Mouse (Mus musculus) forebrain, embryonic 12.5 days (tissue): Measurements from ENCODE around the gene Cxcr5. TPM values are rescaled to one million over a fixed set of nuclear protein-coding genes. Genes with fewer than 3 reads are reported as not detected.
A peak's percentile ranks its signal among the peaks of the same experiment; 100 is the strongest.

Source experiments
- ATAC-seq: fragments of 200-750 bp; cut with Nextera tagmentation; 2 replicates; pipeline ENCODE4 v1.8.0; 2017; ENCODE audit warnings: moderate TSS enrichment; ENCODE audit not compliant: low FRiP score
- H3K27ac ChIP-seq: fragments of 300-500 bp; sonication (generic); 2 replicates; pipeline ENCODE4 v1.5.1; 2016; ENCODE audit warnings: mild to moderate bottlenecking
- H3K27me3 ChIP-seq: fragments of 300-500 bp; sonication (generic); 2 replicates; pipeline ENCODE4 v1.6.1; 2016; ENCODE audit warnings: mild to moderate bottlenecking
- H3K36me3 ChIP-seq: fragments of 300-500 bp; sonication (generic); replicated peaks from 2 replicates; pipeline ENCODE4 v1.6.1; 2016; ENCODE audit warnings: mild to moderate bottlenecking
- H3K4me1 ChIP-seq: fragments of 300-500 bp; sonication (generic); 2 replicates; pipeline ENCODE4 v1.6.1; 2016
- H3K4me2 ChIP-seq: fragments of 300-500 bp; sonication (generic); 2 replicates; pipeline ENCODE4 v1.6.1; 2016; ENCODE audit warnings: mild to moderate bottlenecking, moderate library complexity
- H3K4me3 ChIP-seq: fragments of 300-500 bp; sonication (generic); replicated peaks from 2 replicates; pipeline ENCODE4 v1.5.1; 2016; ENCODE audit warnings: mild to moderate bottlenecking
- H3K9ac ChIP-seq: fragments of 300-500 bp; sonication (generic); 2 replicates; pipeline ENCODE4 v1.6.1; 2016; ENCODE audit warnings: mild to moderate bottlenecking
- H3K9me3 ChIP-seq: fragments of 300-500 bp; sonication (generic); 2 replicates; pipeline ENCODE4 v1.6.1; 2016
- WGBS: fragments of 180-500 bp; shearing (Covaris S2); methylation state at CpG from one replicate; pipeline ENCODE4 v1.1.7; 2016; 5-methylcytosine and 5-hydroxymethylcytosine counted together
- polyA plus RNA-seq: library from polyadenylated mRNA; unstranded; fragments of >200 nt; fragmentation: Nextera tagmentation; extraction: Ambion mirVana; gene quantifications from 2 replicates; pipeline ENCODE4 v1.2.1, GENCODE M21; 2016

Gene Cxcr5
- polyA plus RNA-seq, 1 experiment from 2014 or later = 0.27 TPM

- no peak for ATAC-seq
- WGBS = 0% methylated on average over 4 of the region's 4 CpGs
- no peak overlapping the region for H3K4me3 ChIP-seq
Measured at GRCm38 (mm10) chr9:44502006-44502405, 59.7 kb downstream of the Cxcr5 start.

GRCm38 (mm10) chr9:44501206-44501879, 60.3 kb downstream of the Cxcr5 start:
- H3K27me3 ChIP-seq = peaks cover 12% of the 10 kb centered on the region
- no peak for ATAC-seq
- peaks cover 68% of the 10 kb centered on the region for H3K4me1 ChIP-seq
- H3K36me3 ChIP-seq = peaks cover 41% of the 10 kb centered on the region
- WGBS = 45% methylated on average over 10 of the region's 10 CpGs
- H3K27ac ChIP-seq = peak overlapping the region; percentile 43; the same call in 1 of the 2 replicates
- peak overlapping the region; percentile 13; the same call in 1 of the 2 replicates for H3K4me2 ChIP-seq
- H3K4me3 ChIP-seq = no peak overlapping the region
- no peaks in the 10 kb centered on the region for H3K9me3 ChIP-seq
- no peak overlapping the region for H3K9ac ChIP-seq

More at GRCm38 (mm10) chr9:44502006-44502405, 59.7 kb downstream of the Cxcr5 start:
- peak overlapping the region; percentile 43; the same call in 1 of the 2 replicates for H3K27ac ChIP-seq
- H3K9ac ChIP-seq = no peak overlapping the region
- H3K27me3 ChIP-seq = peaks cover 12% of the 10 kb centered on the region
- peak overlapping the region; percentile 13; the same call in 1 of the 2 replicates for H3K4me2 ChIP-seq
- H3K9me3 ChIP-seq = no peaks in the 10 kb centered on the region
- H3K36me3 ChIP-seq = peaks cover 48% of the 10 kb centered on the region
- peaks cover 61% of the 10 kb centered on the region for H3K4me1 ChIP-seq

- no peak for ATAC-seq
- Histone ChIP-seq H3K4me1 (peaks cover 67% of the 10 kb centered on the region), H3K27ac (peak overlapping the region; percentile 94; the same call in 1 of the 2 replicates), H3K9ac (no peak overlapping the region), H3K36me3 (peaks cover 35% of the 10 kb centered on the region), H3K9me3 (no peaks in the 10 kb centered on the region), H3K27me3 (peaks cover 12% of the 10 kb centered on the region), H3K4me2 (no peak overlapping the region; the same call in 1 of the 2 replicates), H3K4me3 (no peak overlapping the region)
- 54% methylated on average over 8 of the region's 8 CpGs for WGBS
Measured at GRCm38 (mm10) chr9:44500638-44501175, 61.0 kb downstream of the Cxcr5 start.

DNA sequence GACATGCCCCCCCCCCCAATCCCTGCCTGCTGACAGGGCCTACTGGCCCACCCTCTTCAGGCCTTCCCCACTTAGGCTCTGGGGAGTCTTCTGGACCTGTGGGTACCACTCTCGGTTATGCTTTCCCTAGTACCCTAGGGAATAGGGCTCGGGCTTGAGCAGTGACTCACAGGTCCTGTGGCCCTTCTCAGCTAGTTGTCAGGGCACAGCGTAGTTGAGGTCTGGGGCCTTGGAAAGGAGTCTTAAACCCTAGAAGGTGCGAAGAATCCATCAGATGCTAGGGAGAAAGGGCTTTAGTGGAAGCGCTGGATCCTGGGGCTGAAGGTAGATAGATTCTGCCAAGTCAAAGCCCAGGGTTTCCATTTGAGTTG, 61.5 kb downstream of the Cxcr5 start:
- WGBS = 23% methylated on average over 5 of the region's 5 CpGs
- H3K4me2 ChIP-seq = peak overlapping the region; percentile 81
- ATAC-seq = no peak
- peaks cover 70% of the 10 kb centered on the region for H3K4me1 ChIP-seq
- peak overlapping the region; percentile 94 for H3K27ac ChIP-seq
- H3K9me3 ChIP-seq = no peaks in the 10 kb centered on the region
- peaks cover 12% of the 10 kb centered on the region for H3K27me3 ChIP-seq
- H3K36me3 ChIP-seq = peaks cover 29% of the 10 kb centered on the region
- peak overlapping the region; percentile 66 for H3K9ac ChIP-seq
- peak overlapping the region; percentile 43 for H3K4me3 ChIP-seq

GRCm38 (mm10) chr9:44499356-44500162, 62.1 kb downstream of the Cxcr5 start:
- Histone ChIP-seq H3K36me3 (peaks cover 26% of the 10 kb centered on the region), H3K27me3 (peaks cover 12% of the 10 kb centered on the region), H3K4me2 (peak overlapping the region; percentile 81), H3K27ac (peak overlapping the region; percentile 94), H3K9me3 (no peaks in the 10 kb centered on the region), H3K4me1 (peaks cover 72% of the 10 kb centered on the region), H3K9ac (peak overlapping the region; percentile 66), H3K4me3 (peak overlapping the region; percentile 43)
- WGBS = 4% methylated on average over 19 of the region's 20 CpGs
- peak; percentile 25 for ATAC-seq

- Histone ChIP-seq H3K27ac (peak overlapping the region; percentile 94), H3K4me1 (peaks cover 81% of the 10 kb centered on the region), H3K4me2 (peak overlapping the region; percentile 81), H3K27me3 (peaks cover 12% of the 10 kb centered on the region), H3K4me3 (peak overlapping the region; percentile 43), H3K9ac (peak overlapping the region; percentile 66), H3K36me3 (peaks cover 25% of the 10 kb centered on the region), H3K9me3 (no peaks in the 10 kb centered on the region)
- peak; percentile 84 for ATAC-seq
- WGBS = 0% methylated on average over 59 of the region's 59 CpGs
Measured at GRCm38 (mm10) chr9:44498421-44499355, 63.0 kb downstream of the Cxcr5 start.

- Histone ChIP-seq H3K27ac (peak overlapping the region; percentile 94), H3K9ac (peak overlapping the region; percentile 66; the same call in 1 of the 2 replicates), H3K4me2 (peak overlapping the region; percentile 81), H3K4me3 (peak overlapping the region; percentile 43), H3K4me1 (peaks cover 89% of the 10 kb centered on the region), H3K9me3 (no peaks in the 10 kb centered on the region), H3K27me3 (peaks cover 12% of the 10 kb centered on the region), H3K36me3 (peaks cover 16% of the 10 kb centered on the region)
- WGBS = 3% methylated on average over 11 of the region's 11 CpGs
- ATAC-seq = 0 out of 2 replicates have a peak, but pooled peaks have one; percentile 2
Measured at GRCm38 (mm10) chr9:44497624-44498377, 63.9 kb downstream of the Cxcr5 start.

- no peak for ATAC-seq
- H3K4me1 ChIP-seq = peaks cover 92% of the 10 kb centered on the region
- H3K27ac ChIP-seq = 0 out of 2 replicates have a peak overlapping the region, but pooled peaks have one; percentile 44
- no peaks in the 10 kb centered on the region for H3K9me3 ChIP-seq
- peak overlapping the region; percentile 6; the same call in 1 of the 2 replicates for H3K4me2 ChIP-seq
- 0 out of 2 replicates have a peak overlapping the region, but pooled peaks have one; percentile 66 for H3K9ac ChIP-seq
- 44% methylated on average over 12 of the region's 12 CpGs for WGBS
- peaks cover 12% of the 10 kb centered on the region for H3K27me3 ChIP-seq
- H3K4me3 ChIP-seq = no peak overlapping the region
- H3K36me3 ChIP-seq = peaks cover 12% of the 10 kb centered on the region
Measured at GRCm38 (mm10) chr9:44496803-44497461, 64.7 kb downstream of the Cxcr5 start.

- no peak for ATAC-seq
- Histone ChIP-seq H3K9me3 (no peaks in the 10 kb centered on the region), H3K4me2 (no peak overlapping the region), H3K36me3 (peaks cover 10% of the 10 kb centered on the region), H3K4me1 (peaks cover 89% of the 10 kb centered on the region), H3K27ac (0 out of 2 replicates have a peak overlapping the region, but pooled peaks have one; percentile 25), H3K4me3 (no peak overlapping the region), H3K9ac (no peak overlapping the region), H3K27me3 (peaks cover 4% of the 10 kb centered on the region; the same call in 1 of the 2 replicates)
- WGBS = 91% methylated on average over 10 of the region's 10 CpGs
Measured at GRCm38 (mm10) chr9:44495810-44496344, 65.8 kb downstream of the Cxcr5 start.
